Mouse (Mus musculus): Measurements from ENCODE around the gene St3gal4.

- TF ChIP-seq CTCF (IDR thresholded peaks at IDR 0.05; ENCODE audit: extremely low read depth, insufficient read depth, insufficient read length, insufficient replicate concordance) (no peak), POLR2A (IDR thresholded peaks at IDR 0.05; ENCODE audit: low read depth, low read length) (no peak)
These were observed 8.1 kb upstream of the St3gal4 start for GRCm38 (mm10) chr9:35127147-35127546.
